Mouse (Mus musculus): ENCODE data around the gene Gps2. TPM values are rescaled to one million over a fixed set of nuclear protein-coding genes. Genes with fewer than 3 reads are reported as not detected.
A peak's percentile ranks its signal among the peaks of the same experiment; 100 is the strongest.

The Gps2 gene
- total and polyA plus RNA-seq, 3 experiments: 78.0 to 113 TPM; not detected in 1

- H3K79me2 ChIP-seq (ENCODE audit: control insufficient read depth, insufficient read depth, low read length, poor library complexity): peaks cover 34% of the 10 kb centered on the region
- peak overlapping the region; percentile 89 for H3K9ac ChIP-seq (ENCODE audit: control insufficient read depth, low read depth, low read length, poor library complexity, severe bottlenecking)
- peak overlapping the region; percentile 98 for H3K27ac ChIP-seq (ENCODE audit: control insufficient read depth, low read depth, low read length)
- H3K27me3 ChIP-seq (ENCODE audit: control insufficient read depth in 1 of 2, insufficient read depth in 2 of 2, low read length in 2 of 2): no peaks in the 10 kb centered on the region
- peak; percentile 60 for DNase-seq (ENCODE audit: low read depth, low spot score)
- H3K4me1 ChIP-seq (ENCODE audit: control insufficient read depth in 1 of 2, insufficient read depth in 2 of 2, low read length in 2 of 2): peaks cover 13 to 22% of the 10 kb centered on the region in 2 experiments
- H3K9me3 ChIP-seq (replicated peaks; ENCODE audit: insufficient read depth, low read length): no peaks in the 10 kb centered on the region
- H3K4me3 ChIP-seq (ENCODE audit: control insufficient read depth in 1 of 2, insufficient read depth in 1 of 2, low read depth in 2 of 2, low read length in 2 of 2): peak overlapping the region; percentile 22 to 57
- TF ChIP-seq ZMIZ1 (IDR thresholded peaks at IDR 0.05; ENCODE audit: low read depth, low read length) (no peak), MAX (IDR thresholded peaks at IDR 0.05; ENCODE audit: low read length) (no peak; the same call in 1 of the 2 replicates), MAFK (IDR thresholded peaks at IDR 0.05; ENCODE audit: borderline replicate concordance, low read depth, low read length) (peak; percentile 66; the same call in 1 of the 2 replicates), ETS1 (IDR thresholded peaks at IDR 0.05; ENCODE audit: low read depth, low read length) (0 out of 2 replicates have a peak, but pooled peaks have one; percentile 7), RAD21 (IDR thresholded peaks at IDR 0.05; ENCODE audit: low read depth, low read length) (no peak), POLR2A (IDR thresholded peaks at IDR 0.05; ENCODE audit: control insufficient read depth in 1 of 2, insufficient read depth in 1 of 2, low read depth in 1 of 2, low read length in 2 of 2, poor library complexity in 1 of 2) (no peak), ELF1 (IDR thresholded peaks at IDR 0.05; ENCODE audit: low read depth, low read length) (no peak), POLR2AphosphoS2 (IDR thresholded peaks at IDR 0.05; ENCODE audit: low read length) (no peak), USF1 (IDR thresholded peaks at IDR 0.05; ENCODE audit: low read depth, low read length) (no peak)
- H3K36me3 ChIP-seq (ENCODE audit: control insufficient read depth in 1 of 2, insufficient read depth in 2 of 2, low read length in 2 of 2): peaks cover 17 to 32% of the 10 kb centered on the region in 2 experiments
Observed at GRCm38 (mm10) chr11:69922796-69923195, 9.1 kb downstream of the Gps2 start.

- Histone ChIP-seq H3K4me1 (ENCODE audit: control insufficient read depth in 1 of 2, insufficient read depth in 2 of 2, low read length in 2 of 2) (peaks cover 14 to 34% of the 10 kb centered on the region in 2 experiments), H3K36me3 (ENCODE audit: control insufficient read depth in 1 of 2, insufficient read depth in 2 of 2, low read length in 2 of 2) (peaks cover 0 to 41% of the 10 kb centered on the region in 2 experiments; a peak in 2 of 4 replicates), H3K9ac (ENCODE audit: control insufficient read depth, low read depth, low read length, poor library complexity, severe bottlenecking) (no peak overlapping the region), H3K27me3 (ENCODE audit: control insufficient read depth in 1 of 2, insufficient read depth in 2 of 2, low read length in 2 of 2) (no peaks in the 10 kb centered on the region), H3K79me2 (ENCODE audit: control insufficient read depth, insufficient read depth, low read length, poor library complexity) (no peaks in the 10 kb centered on the region), H3K27ac (ENCODE audit: control insufficient read depth, low read depth, low read length) (no peak overlapping the region), H3K9me3 (replicated peaks; ENCODE audit: insufficient read depth, low read length) (no peaks in the 10 kb centered on the region), H3K4me3 (ENCODE audit: control insufficient read depth in 1 of 2, insufficient read depth in 1 of 2, low read depth in 2 of 2, low read length in 2 of 2) (no peak overlapping the region)
- no peak for DNase-seq (ENCODE audit: low read depth, low spot score)
- TF ChIP-seq POLR2AphosphoS5 (IDR thresholded peaks at IDR 0.05; ENCODE audit: borderline replicate concordance, low read depth, low read length) (peak; percentile 72; the same call in 1 of the 2 replicates), CTCF (IDR thresholded peaks at IDR 0.05 in 2 of 3, conservative IDR thresholded peaks at IDR 0.05 in 1 of 3; ENCODE audit: control insufficient read depth in 1 of 3, insufficient read depth in 1 of 3, low read depth in 2 of 3, low read length in 3 of 3, poor library complexity in 1 of 3, severe bottlenecking in 1 of 3) (peak in 1 of 3 experiments; percentile 17; a peak in 1 of 6 replicates), ELF1 (IDR thresholded peaks at IDR 0.05; ENCODE audit: low read depth, low read length) (no peak)
Observed at GRCm38 (mm10) chr11:69927501-69927900, 13.8 kb downstream of the Gps2 start.

GRCm38 (mm10) chr11:69929712-69930111, 16.0 kb downstream of the Gps2 start:
- DNase-seq (ENCODE audit: low read depth, low spot score): peak; percentile 87
- Histone ChIP-seq H3K79me2 (ENCODE audit: control insufficient read depth, insufficient read depth, low read length, poor library complexity) (no peaks in the 10 kb centered on the region), H3K27ac (ENCODE audit: control insufficient read depth, low read depth, low read length) (peak overlapping the region; percentile 74), H3K4me1 (ENCODE audit: control insufficient read depth in 1 of 2, insufficient read depth in 2 of 2, low read length in 2 of 2) (peaks cover 6 to 33% of the 10 kb centered on the region in 2 experiments; a peak in 3 of 4 replicates), H3K36me3 (ENCODE audit: control insufficient read depth in 1 of 2, insufficient read depth in 2 of 2, low read length in 2 of 2) (peaks cover 0 to 33% of the 10 kb centered on the region in 2 experiments; a peak in 2 of 4 replicates), H3K9ac (ENCODE audit: control insufficient read depth, low read depth, low read length, poor library complexity, severe bottlenecking) (no peak overlapping the region), H3K9me3 (replicated peaks; ENCODE audit: insufficient read depth, low read length) (no peaks in the 10 kb centered on the region), H3K4me3 (ENCODE audit: control insufficient read depth in 1 of 2, insufficient read depth in 1 of 2, low read depth in 2 of 2, low read length in 2 of 2) (no peak overlapping the region), H3K27me3 (ENCODE audit: control insufficient read depth in 1 of 2, insufficient read depth in 2 of 2, low read length in 2 of 2) (no peaks in the 10 kb centered on the region)
- TF ChIP-seq MAZ (IDR thresholded peaks at IDR 0.05; ENCODE audit: low read depth, low read length) (peak; percentile 72; the same call in 1 of the 2 replicates), GATA1 (IDR thresholded peaks at IDR 0.05; ENCODE audit: low read depth, low read length) (peak; percentile 99), RCOR1 (IDR thresholded peaks at IDR 0.05; ENCODE audit: low read depth, low read length) (peak; percentile 91), ETS1 (IDR thresholded peaks at IDR 0.05; ENCODE audit: low read depth, low read length) (peak; percentile 90), NRF1 (IDR thresholded peaks at IDR 0.05; ENCODE audit: insufficient read depth, low read depth, low read length, poor library complexity, severe bottlenecking) (0 out of 2 replicates have a peak, but pooled peaks have one; percentile 5), MYC (IDR thresholded peaks at IDR 0.05; ENCODE audit: low read depth, low read length) (peak; percentile 84; the same call in 1 of the 2 replicates), SIN3A (IDR thresholded peaks at IDR 0.05; ENCODE audit: low read length) (peak; percentile 90), ELF1 (IDR thresholded peaks at IDR 0.05; ENCODE audit: low read depth, low read length) (0 out of 2 replicates have a peak, but pooled peaks have one; percentile 35), MXI1 (IDR thresholded peaks at IDR 0.05; ENCODE audit: low read depth, low read length) (peak; percentile 70), TAL1 (IDR thresholded peaks at IDR 0.05; ENCODE audit: low read length) (no peak), KAT2A (conservative IDR thresholded peaks at IDR 0.05; ENCODE audit: low read depth, low read length) (no peak), HCFC1 (IDR thresholded peaks at IDR 0.05; ENCODE audit: low read depth, low read length) (peak; percentile 67), TCF12 (IDR thresholded peaks at IDR 0.05; ENCODE audit: low read depth, low read length) (peak; percentile 42; the same call in 1 of the 2 replicates), USF2 (IDR thresholded peaks at IDR 0.05; ENCODE audit: borderline replicate concordance in 1 of 2, insufficient read depth in 1 of 2, low read depth in 1 of 2, low read length in 2 of 2) (no peak), EP300 (IDR thresholded peaks at IDR 0.05; ENCODE audit: low read depth in 1 of 2, low read length in 2 of 2) (peak; percentile 74 to 94), NELFE (IDR thresholded peaks at IDR 0.05; ENCODE audit: low read depth, low read length) (peak; percentile 33; the same call in 1 of the 2 replicates)

Data from MEL (cell line).